Mouse (Mus musculus) midbrain, embryonic 11.5 days (tissue): ENCODE measurements around the gene Fndc7. TPM values are rescaled to one million over a fixed set of nuclear protein-coding genes. Genes with fewer than 3 reads are reported as not detected.
"Not testable (repeated sequence)": the region's sequence is repeated elsewhere in the genome, so short reads cannot be mapped to it uniquely, and the experiment has no call there.

Experiments
- ATAC-seq: fragments of 200-750 bp; cut with Nextera tagmentation; 2 replicates; pipeline ENCODE4 v1.8.0; 2017; ENCODE audit warnings: moderate TSS enrichment, moderate library complexity; ENCODE audit not compliant: low FRiP score
- DNase-seq: peaks from one replicate; pipeline ENCODE4 v3.0.0; 2015; ENCODE audit warnings: low spot score; ENCODE audit errors: missing footprints
- H3K27ac ChIP-seq: fragments of 300-500 bp; sonication (generic); 2 replicates; pipeline ENCODE4 v1.5.1; 2014; ENCODE audit warnings: low read depth, low read length
- H3K27me3 ChIP-seq: fragments of 300-500 bp; sonication (generic); 2 replicates; pipeline ENCODE4 v1.6.1; 2014; ENCODE audit warnings: mild to moderate bottlenecking, low read length, moderate library complexity, mixed read lengths; ENCODE audit not compliant: control insufficient read depth, insufficient read depth
- H3K36me3 ChIP-seq: fragments of 300-500 bp; sonication (generic); 2 replicates; pipeline ENCODE4 v1.6.1; 2014; ENCODE audit warnings: mild to moderate bottlenecking, low read length, moderate library complexity, mixed read lengths; ENCODE audit not compliant: control insufficient read depth, insufficient read depth
- H3K4me1 ChIP-seq: fragments of 300-500 bp; sonication (generic); 2 replicates; pipeline ENCODE4 v1.6.1; 2014; ENCODE audit warnings: low read length; ENCODE audit not compliant: control insufficient read depth, insufficient read depth
- H3K4me2 ChIP-seq: fragments of 300-500 bp; sonication (generic); 2 replicates; pipeline ENCODE4 v1.6.1; 2014; ENCODE audit warnings: mild to moderate bottlenecking, moderate library complexity
- H3K4me3 ChIP-seq: fragments of 300-500 bp; sonication (generic); 2 replicates; pipeline ENCODE4 v1.5.1; 2014; ENCODE audit warnings: low read depth, low read length
- H3K9ac ChIP-seq: fragments of 300-500 bp; sonication (generic); 2 replicates; pipeline ENCODE4 v1.6.1; 2014; ENCODE audit warnings: low read length
- H3K9me3 ChIP-seq: fragments of 300-500 bp; sonication (generic); 2 replicates; pipeline ENCODE4 v1.6.1; 2016; ENCODE audit warnings: low read length; ENCODE audit not compliant: control insufficient read depth
- WGBS: fragments of 180-500 bp; shearing (Covaris S2); extraction: QIAGEN DNeasy Blood & Tissue Kit; methylation state at CpG from one replicate; pipeline ENCODE4 v1.1.7; 2014; 5-methylcytosine and 5-hydroxymethylcytosine counted together
- polyA plus RNA-seq: library from polyadenylated mRNA; unstranded; fragments of >200 nt; fragmentation: Nextera tagmentation; extraction: Ambion mirVana; gene quantifications from 2 replicates; pipeline ENCODE4 v1.2.1, GENCODE M21; 2014

The Fndc7 gene
- polyA plus RNA-seq, 1 experiment from 2014 or later: not detected

- H3K27ac ChIP-seq, H3K4me1 ChIP-seq, ATAC-seq, H3K9ac ChIP-seq, H3K4me2 ChIP-seq, H3K9me3 ChIP-seq, H3K36me3 ChIP-seq, H3K4me3 ChIP-seq, H3K27me3 ChIP-seq: not testable (repeated sequence)
- peak; percentile 77 for DNase-seq
- 96% methylated on average over 4 of the region's 4 CpGs for WGBS
These were observed 27.5 kb downstream of the Fndc7 start for GRCm38 (mm10) chr3:108862282-108862681.

- ATAC-seq: no peak
- Histone ChIP-seq H3K27ac (no peak overlapping the region), H3K9me3 (no peaks in the 10 kb centered on the region), H3K4me1 (peaks cover 10% of the 10 kb centered on the region; the same call in 1 of the 2 replicates), H3K9ac (no peak overlapping the region), H3K4me2 (no peak overlapping the region), H3K36me3 (no peaks in the 10 kb centered on the region), H3K4me3 (no peak overlapping the region), H3K27me3 (no peaks in the 10 kb centered on the region)
- 80% methylated on average over 2 of the region's 2 CpGs for WGBS
- DNase-seq: no peak
These were observed 29.0 kb downstream of the Fndc7 start for GRCm38 (mm10) chr3:108860786-108861185.

- 27% methylated on average over 7 of the region's 7 CpGs for WGBS
- Histone ChIP-seq H3K36me3 (no peaks in the 10 kb centered on the region), H3K9ac (no peak overlapping the region; the same call in 1 of the 2 replicates), H3K4me3 (no peak overlapping the region), H3K4me1 (peaks cover 10% of the 10 kb centered on the region; the same call in 1 of the 2 replicates), H3K27me3 (no peaks in the 10 kb centered on the region), H3K4me2 (peak overlapping the region; percentile 5; the same call in 1 of the 2 replicates), H3K27ac (peak overlapping the region; percentile 42; the same call in 1 of the 2 replicates), H3K9me3 (no peaks in the 10 kb centered on the region)
- ATAC-seq (peak; percentile 90), DNase-seq (peak; percentile 91)
These were observed 31.5 kb downstream of the Fndc7 start for GRCm38 (mm10) chr3:108858231-108858770.

- DNase-seq: no peak
- peaks cover 10% of the 10 kb centered on the region; the same call in 1 of the 2 replicates for H3K4me1 ChIP-seq
- H3K4me3 ChIP-seq: no peak overlapping the region
- H3K9ac ChIP-seq: no peak overlapping the region
- H3K27me3 ChIP-seq: no peaks in the 10 kb centered on the region
- no peak overlapping the region for H3K27ac ChIP-seq
- H3K36me3 ChIP-seq: no peaks in the 10 kb centered on the region
- peak; percentile 43; the same call in 1 of the 2 replicates for ATAC-seq
- no peaks in the 10 kb centered on the region for H3K9me3 ChIP-seq
- H3K4me2 ChIP-seq: no peak overlapping the region
- WGBS: 79% methylated on average over 1 of the region's 1 CpGs
These were observed 32.1 kb downstream of the Fndc7 start for GRCm38 (mm10) chr3:108857714-108858113.

- Histone ChIP-seq H3K36me3 (no peaks in the 10 kb centered on the region), H3K9me3 (no peaks in the 10 kb centered on the region), H3K27ac (no peak overlapping the region), H3K4me3 (no peak overlapping the region), H3K4me1 (peaks cover 10% of the 10 kb centered on the region; the same call in 1 of the 2 replicates), H3K4me2 (no peak overlapping the region), H3K9ac (no peak overlapping the region), H3K27me3 (no peaks in the 10 kb centered on the region)
- WGBS: 24% methylated on average over 3 of the region's 3 CpGs
- DNase-seq: peak; percentile 82
- no peak for ATAC-seq
These were observed 32.7 kb downstream of the Fndc7 start for GRCm38 (mm10) chr3:108857124-108857470.

GRCm38 (mm10) chr3:108856386-108857123 is 33.3 kb downstream of the Fndc7 start:
- peak; percentile 75 for DNase-seq
- Histone ChIP-seq H3K4me3 (no peak overlapping the region), H3K27ac (no peak overlapping the region), H3K9me3 (no peaks in the 10 kb centered on the region), H3K36me3 (no peaks in the 10 kb centered on the region), H3K4me2 (no peak overlapping the region), H3K4me1 (peaks cover 10% of the 10 kb centered on the region; the same call in 1 of the 2 replicates), H3K27me3 (no peaks in the 10 kb centered on the region), H3K9ac (no peak overlapping the region)
- 36% methylated on average over 8 of the region's 8 CpGs for WGBS
- no peak for ATAC-seq

- WGBS: 74% methylated on average over 10 of the region's 10 CpGs
- Histone ChIP-seq H3K27me3 (no peaks in the 10 kb centered on the region), H3K9ac (no peak overlapping the region), H3K27ac (no peak overlapping the region), H3K36me3 (no peaks in the 10 kb centered on the region), H3K4me1 (peaks cover 10% of the 10 kb centered on the region; the same call in 1 of the 2 replicates), H3K9me3 (no peaks in the 10 kb centered on the region), H3K4me2 (no peak overlapping the region), H3K4me3 (no peak overlapping the region)
- ATAC-seq (no peak), DNase-seq (peak; percentile 84)
These were observed 33.9 kb downstream of the Fndc7 start for GRCm38 (mm10) chr3:108855864-108856263.

- peaks cover 10% of the 10 kb centered on the region; the same call in 1 of the 2 replicates for H3K4me1 ChIP-seq
- DNase-seq (peak; percentile 79), ATAC-seq (no peak)
- H3K36me3 ChIP-seq: no peaks in the 10 kb centered on the region
- no peaks in the 10 kb centered on the region for H3K9me3 ChIP-seq
- H3K27me3 ChIP-seq: no peaks in the 10 kb centered on the region
- H3K4me3 ChIP-seq: no peak overlapping the region
- no peak overlapping the region for H3K9ac ChIP-seq
- H3K4me2 ChIP-seq: no peak overlapping the region
- H3K27ac ChIP-seq: no peak overlapping the region
- 63% methylated on average over 12 of the region's 12 CpGs for WGBS
These were observed 34.4 kb downstream of the Fndc7 start for GRCm38 (mm10) chr3:108855371-108855770.

GRCm38 (mm10) chr3:108853266-108853665 is 36.5 kb downstream of the Fndc7 start:
- Histone ChIP-seq H3K27ac (no peak overlapping the region), H3K4me3 (no peak overlapping the region), H3K36me3 (no peaks in the 10 kb centered on the region), H3K9ac (no peak overlapping the region), H3K4me2 (no peak overlapping the region), H3K27me3 (no peaks in the 10 kb centered on the region), H3K9me3 (no peaks in the 10 kb centered on the region), H3K4me1 (peaks cover 7% of the 10 kb centered on the region; the same call in 1 of the 2 replicates)
- ATAC-seq: no peak
- 75% methylated on average over 1 of the region's 1 CpGs for whole genome bisulfite sequencing
- peak; percentile 68 for DNase-seq
